In genomic region chr1:193256289-193256577, GRCm38 (mm10) we compare ENCODE assay signal across 9 mouse cellular contexts. TPM values are rescaled to one million over a fixed set of nuclear protein-coding genes. Genes with fewer than 3 reads are reported as not detected.
DNase-seq lines count a peak whose midpoint lies in the region; ATAC-seq and TF ChIP-seq lines count a peak whose summit lies in the region.
"Had no signal": no experiment of that assay in that cellular context is flagged by ENCODE, and none has a peak within 500 bp of the region (broad histone marks: within the 10 kb centered on the region; RNA-seq: fewer than 3 reads in every experiment).

No protein-coding gene starts in this region.

- DNase-seq in heart, adult 8-10 months (ENCODE audit: low spot score) = no peak
- no peak for DNase-seq in lung, embryonic 14.5 days
- DNase-seq in lung, adult 18-20 months = no peak
- DNase-seq in gastrocnemius, postnatal 36 days = no peak
- DNase-seq in c-Kit-positive CD71-positive TER-119-positive erythroid progenitor cells, embryonic 14.5 days (ENCODE audit: low spot score) = no peak
- DNase-seq: lung, adult 2 months had no signal

- no peak overlapping the region for H3K4me2 ChIP-seq in heart, embryonic 14.5 days (ENCODE audit: low read length)
- no peak overlapping the region for H3K4me2 ChIP-seq in lung, embryonic 14.5 days
- no peak overlapping the region for H3K4me2 ChIP-seq in forebrain, embryonic 16.5 days (ENCODE audit: low read length)
- H3K4me2 ChIP-seq in neural tube, embryonic 15.5 days = no peak overlapping the region

- no peak overlapping the region for H3K4me3 ChIP-seq in heart, embryonic 14.5 days (ENCODE audit: control insufficient read depth in 1 of 2, insufficient read depth in 1 of 2, low read depth in 1 of 2, low read length in 2 of 2)
- no peak overlapping the region for H3K4me3 ChIP-seq in lung, embryonic 14.5 days (ENCODE audit: low read depth, low read length)
- no peak overlapping the region for H3K4me3 ChIP-seq in forebrain, embryonic 16.5 days (replicated peaks; ENCODE audit: low read length)
- no peak overlapping the region for H3K4me3 ChIP-seq in neural tube, embryonic 15.5 days (replicated peaks)

- 0 out of 2 replicates have a peak, but pooled peaks have one; percentile 9 for ATAC-seq in heart, embryonic 14.5 days (ENCODE audit: insufficient number of reproducible peaks, insufficient read depth, low FRiP score, low read depth)
- ATAC-seq in lung, embryonic 14.5 days (ENCODE audit: insufficient read depth) = peak; percentile 42
- ATAC-seq in forebrain, embryonic 16.5 days = peak; percentile 28; the same call in 1 of the 2 replicates
- no peak; the same call in 1 of the 2 replicates for ATAC-seq in neural tube, embryonic 15.5 days (ENCODE audit: low FRiP score)

- intact Hi-C loops in gastrocnemius, postnatal 36 days (cut with DNase I) = loop anchor here (5.0 kb wide), 1 partner anchor 106 kb away; no protein-coding TSS in a partner anchor

- no peaks in the 10 kb centered on the region for H3K36me3 ChIP-seq in heart, embryonic 14.5 days (ENCODE audit: control insufficient read depth, insufficient read depth, low read length)
- no peaks in the 10 kb centered on the region for H3K36me3 ChIP-seq in lung, embryonic 14.5 days (ENCODE audit: insufficient read depth)
- no peaks in the 10 kb centered on the region for H3K36me3 ChIP-seq in forebrain, embryonic 16.5 days (ENCODE audit: control insufficient read depth, insufficient read depth)
- no peaks in the 10 kb centered on the region for H3K36me3 ChIP-seq in neural tube, embryonic 15.5 days

- no peak overlapping the region for H3K9ac ChIP-seq in heart, embryonic 14.5 days (ENCODE audit: low read length)
- H3K9ac ChIP-seq in lung, embryonic 14.5 days = no peak overlapping the region
- no peak overlapping the region for H3K9ac ChIP-seq in forebrain, embryonic 16.5 days (replicated peaks; ENCODE audit: low read depth, low read length)
- H3K9ac ChIP-seq in neural tube, embryonic 15.5 days (replicated peaks) = peak overlapping the region; percentile 34; the same call in 1 of the 2 replicates

- H3K4me1 ChIP-seq in heart, embryonic 14.5 days (ENCODE audit: control insufficient read depth in 2 of 2, insufficient read depth in 2 of 2, low read length in 2 of 2) = peaks cover 7 to 10% of the 10 kb centered on the region in 2 experiments; a peak in 2 of 4 replicates
- H3K4me1 ChIP-seq in lung, embryonic 14.5 days (ENCODE audit: insufficient read depth) = no peaks in the 10 kb centered on the region
- H3K4me1 ChIP-seq in forebrain, embryonic 16.5 days (replicated peaks; ENCODE audit: control insufficient read depth, insufficient read depth, low read length) = peaks cover 5% of the 10 kb centered on the region; the same call in 1 of the 2 replicates
- H3K4me1 ChIP-seq in neural tube, embryonic 15.5 days = peaks cover 8% of the 10 kb centered on the region

- H3K27ac ChIP-seq in heart, embryonic 14.5 days (replicated peaks in 1 of 2; ENCODE audit: control insufficient read depth in 1 of 2, insufficient read depth in 1 of 2, low read depth in 2 of 2, low read length in 2 of 2) = no peak overlapping the region
- peak overlapping the region; percentile 36; the same call in 1 of the 2 replicates for H3K27ac ChIP-seq in lung, embryonic 14.5 days (ENCODE audit: low read depth)
- H3K27ac ChIP-seq in forebrain, embryonic 16.5 days (ENCODE audit: low read length) = no peak overlapping the region
- no peak overlapping the region for H3K27ac ChIP-seq in neural tube, embryonic 15.5 days (replicated peaks)

- H3K27me3 ChIP-seq in heart, embryonic 14.5 days (ENCODE audit: control insufficient read depth, insufficient read depth, low read length) = no peaks in the 10 kb centered on the region
- no peaks in the 10 kb centered on the region for H3K27me3 ChIP-seq in lung, embryonic 14.5 days (ENCODE audit: insufficient read depth, low read length)
- no peaks in the 10 kb centered on the region for H3K27me3 ChIP-seq in forebrain, embryonic 16.5 days (replicated peaks; ENCODE audit: control insufficient read depth, insufficient read depth, low read length)
- no peaks in the 10 kb centered on the region for H3K27me3 ChIP-seq in neural tube, embryonic 15.5 days (replicated peaks)

- H3K9me3 ChIP-seq in heart, embryonic 14.5 days (ENCODE audit: control insufficient read depth, low read length) = no peaks in the 10 kb centered on the region
- H3K9me3 ChIP-seq in lung, embryonic 14.5 days (ENCODE audit: low read depth, low read length) = no peaks in the 10 kb centered on the region
- no peaks in the 10 kb centered on the region for H3K9me3 ChIP-seq in forebrain, embryonic 16.5 days (ENCODE audit: control insufficient read depth, low read length)
- H3K9me3 ChIP-seq in neural tube, embryonic 15.5 days (replicated peaks) = no peaks in the 10 kb centered on the region

- TF ChIP-seq CTCF in lung, embryonic 14.5 days (IDR thresholded peaks at IDR 0.05; ENCODE audit: low read depth) = no peak

RNA-seq across cellular contexts. Expression of gene Hsd11b1, which starts 7.6 kb away (rescaled TPM):
- 1.6 TPM in 2 replicates for polyA plus RNA-seq in heart, embryonic 14.5 days (2014; fragmentation: Nextera tagmentation; extraction: Ambion mirVana)
- total RNA-seq in heart, adult 8-10 months (2022) = 10 to 100 TPM in 2 of 4 experiments, 1 to 10 TPM in 2; 9.4 to 17.3 (median 12.4) TPM
- 1.6 and 2.1 TPM in 2 replicates for polyA plus RNA-seq in lung, embryonic 14.5 days (2014; fragmentation: Nextera tagmentation; extraction: Ambion mirVana)
- 0.42 and 1.1 TPM in 2 replicates for polyA plus RNA-seq in forebrain, embryonic 16.5 days (2015; fragmentation: Nextera tagmentation; extraction: Ambion mirVana)
- polyA plus RNA-seq in neural tube, embryonic 15.5 days (2015; fragmentation: Nextera tagmentation; extraction: Ambion mirVana) = 0.36 and 2.8 TPM in 2 replicates
- 1 to 10 TPM; 6.0 to 7.5 TPM for total RNA-seq in gastrocnemius, postnatal 36 days (2021)

RNA-seq across cellular contexts. Expression of gene G0s2, which starts 16.8 kb away (rescaled TPM):
- 103 and 111 TPM in 2 replicates for polyA plus RNA-seq in heart, embryonic 14.5 days (2014; fragmentation: Nextera tagmentation; extraction: Ambion mirVana)
- 10 to 100 TPM; 54.6 to 72.1 (median 63.9) TPM for total RNA-seq in heart, adult 8-10 months (2022)
- 49.0 and 67.3 TPM in 2 replicates for polyA plus RNA-seq in lung, embryonic 14.5 days (2014; fragmentation: Nextera tagmentation; extraction: Ambion mirVana)
- 3.6 TPM in 2 replicates for polyA plus RNA-seq in forebrain, embryonic 16.5 days (2015; fragmentation: Nextera tagmentation; extraction: Ambion mirVana)
- polyA plus RNA-seq in neural tube, embryonic 15.5 days (2015; fragmentation: Nextera tagmentation; extraction: Ambion mirVana) = 9.9 and 14.1 TPM in 2 replicates
- total RNA-seq in gastrocnemius, postnatal 36 days (2021) = 10 to 100 TPM; 13.2 to 15.9 TPM

RNA-seq across cellular contexts. Expression of gene Lamb3, which starts 48.7 kb away (rescaled TPM):
- polyA plus RNA-seq in heart, embryonic 14.5 days (2014; fragmentation: Nextera tagmentation; extraction: Ambion mirVana) = 2.9 and 3.1 TPM in 2 replicates
- 10 to 100 TPM; 10.7 to 16.0 (median 11.5) TPM for total RNA-seq in heart, adult 8-10 months (2022)
- 24.4 and 24.7 TPM in 2 replicates for polyA plus RNA-seq in lung, embryonic 14.5 days (2014; fragmentation: Nextera tagmentation; extraction: Ambion mirVana)
- polyA plus RNA-seq in forebrain, embryonic 16.5 days (2015; fragmentation: Nextera tagmentation; extraction: Ambion mirVana) = 0.32 and 0.58 TPM in 2 replicates
- 0.59 and 3.8 TPM in 2 replicates for polyA plus RNA-seq in neural tube, embryonic 15.5 days (2015; fragmentation: Nextera tagmentation; extraction: Ambion mirVana)
- 1 to 10 TPM; 1.9 to 2.6 TPM for total RNA-seq in gastrocnemius, postnatal 36 days (2021)

RNA-seq across cellular contexts. Expression of gene Traf3ip3, which starts 54.7 kb away (rescaled TPM):
- polyA plus RNA-seq in heart, embryonic 14.5 days (2014; fragmentation: Nextera tagmentation; extraction: Ambion mirVana) = 1.5 and 1.9 TPM in 2 replicates
- total RNA-seq in heart, adult 8-10 months (2022) = 1 to 10 TPM in 2 of 4 experiments, under 1 TPM in 2; 0.63 to 1.3 (median 0.96) TPM
- 1.9 and 4.1 TPM in 2 replicates for polyA plus RNA-seq in lung, embryonic 14.5 days (2014; fragmentation: Nextera tagmentation; extraction: Ambion mirVana)
- polyA plus RNA-seq in forebrain, embryonic 16.5 days (2015; fragmentation: Nextera tagmentation; extraction: Ambion mirVana) = 0.51 and 1.2 TPM in 2 replicates
- polyA plus RNA-seq in neural tube, embryonic 15.5 days (2015; fragmentation: Nextera tagmentation; extraction: Ambion mirVana) = 3.8 and 15.9 TPM in 2 replicates
- 1 to 10 TPM; 1.1 to 2.9 TPM for total RNA-seq in gastrocnemius, postnatal 36 days (2021)
